Mouse (Mus musculus) lung, embryonic 16.5 days (tissue): ENCODE measurements around the gene Rpa3. TPM values are rescaled to one million over a fixed set of nuclear protein-coding genes. Genes with fewer than 3 reads are reported as not detected.

Experiments used
- ATAC-seq: fragments of 200-750 bp; cut with Nextera tagmentation; 2 replicates; pipeline ENCODE4 v1.8.0; 2017; ENCODE audit warnings: low read depth, mild to moderate bottlenecking, moderate library complexity
- H3K27ac ChIP-seq: fragments of 300-500 bp; sonication (generic); 2 replicates; pipeline ENCODE4 v1.5.1; 2014; ENCODE audit warnings: mild to moderate bottlenecking, control low read depth, low read length
- H3K27me3 ChIP-seq: fragments of 300-500 bp; sonication (generic); 2 replicates; pipeline ENCODE4 v1.6.1; 2014; ENCODE audit warnings: low read depth, low read length, mixed read lengths; ENCODE audit not compliant: control insufficient read depth, insufficient read depth
- H3K36me3 ChIP-seq: fragments of 300-500 bp; sonication (generic); 2 replicates; pipeline ENCODE4 v1.6.1; 2014; ENCODE audit warnings: low read length; ENCODE audit not compliant: control insufficient read depth, insufficient read depth
- H3K4me1 ChIP-seq: fragments of 300-500 bp; sonication (generic); replicated peaks from 2 replicates; pipeline ENCODE4 v1.6.1; 2014; ENCODE audit warnings: low read length, mixed read lengths; ENCODE audit not compliant: control insufficient read depth, insufficient read depth
- H3K4me2 ChIP-seq: fragments of 300-500 bp; sonication (generic); 2 replicates; pipeline ENCODE4 v1.6.1; 2014; ENCODE audit warnings: low read depth, low read length, control low read depth
- H3K4me3 ChIP-seq: fragments of 300-500 bp; sonication (generic); 2 replicates; pipeline ENCODE4 v1.5.1; 2014; ENCODE audit warnings: mild to moderate bottlenecking, low read length, control low read depth
- H3K9ac ChIP-seq: fragments of 300-500 bp; sonication (generic); 2 replicates; pipeline ENCODE4 v1.6.1; 2014; ENCODE audit warnings: low read length, control low read depth
- H3K9me3 ChIP-seq: fragments of 300-500 bp; sonication (generic); 2 replicates; pipeline ENCODE4 v1.6.1; 2016; ENCODE audit warnings: low read length; ENCODE audit not compliant: control insufficient read depth
- WGBS: fragments of 180-500 bp; shearing (Covaris S2); extraction: QIAGEN DNeasy Blood & Tissue Kit; methylation state at CpG from one replicate; pipeline ENCODE4 v1.1.7; 2014; 5-methylcytosine and 5-hydroxymethylcytosine counted together
- polyA plus RNA-seq: library from polyadenylated mRNA; unstranded; fragments of >200 nt; fragmentation: Nextera tagmentation; extraction: Ambion mirVana; gene quantifications from 2 replicates; pipeline ENCODE4 v1.2.1, GENCODE M21; 2015

Rpa3 gene
- polyA plus RNA-seq, 1 experiment from 2014 or later = 165 TPM

DNA sequence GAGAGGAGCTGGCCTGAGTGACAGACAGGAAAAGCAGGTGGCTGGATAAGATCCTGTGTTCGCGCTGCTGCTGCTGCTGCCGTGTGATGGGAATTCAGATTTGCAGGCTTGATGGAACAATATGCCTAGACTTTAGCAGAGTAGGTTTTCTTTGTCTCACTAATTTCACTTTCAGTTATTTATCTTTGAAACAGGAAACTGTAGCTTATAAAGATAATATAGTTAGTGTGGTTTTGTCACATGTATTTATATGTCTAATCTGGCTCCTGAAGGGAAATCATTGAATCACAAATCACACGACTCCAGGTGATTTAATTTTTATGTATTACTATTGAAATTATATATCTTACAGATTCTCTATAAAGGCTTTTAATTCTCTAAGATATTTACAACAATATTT lies 24.3 kb upstream of the Rpa3 start:
- Histone ChIP-seq H3K27ac (no peak overlapping the region), H3K4me2 (no peak overlapping the region)
- WGBS = 77% methylated on average over 4 of the region's 4 CpGs

DNA sequence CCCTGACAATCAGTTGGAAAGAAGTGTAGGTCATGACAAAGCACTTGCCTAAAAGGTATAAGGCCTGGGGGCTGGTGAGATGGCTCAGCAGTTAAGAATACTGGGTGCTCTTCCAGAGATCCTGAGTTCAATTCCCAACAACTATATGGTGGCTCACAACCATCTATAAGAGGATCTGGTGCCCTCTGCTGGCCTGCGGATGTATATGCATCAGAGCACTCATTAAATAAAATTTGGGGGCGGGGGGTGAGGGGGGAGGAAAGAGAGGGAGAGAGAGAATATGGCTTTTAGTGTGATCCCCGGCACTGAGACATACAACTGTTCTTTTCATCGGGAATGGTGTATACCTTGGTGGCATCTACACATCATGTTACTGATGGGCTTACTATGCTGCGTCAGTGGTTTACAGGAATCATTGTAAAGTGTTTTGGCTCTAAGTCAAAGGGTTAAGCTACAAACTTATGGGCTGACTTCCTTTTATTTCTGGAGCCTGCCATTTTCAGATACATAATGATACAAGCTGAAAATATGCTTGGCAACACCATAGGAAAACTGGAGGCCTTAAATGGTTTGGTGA lies 19.5 kb upstream of the Rpa3 start:
- no peaks in the 10 kb centered on the region; the same call in 1 of the 2 replicates for H3K9me3 ChIP-seq
- H3K27me3 ChIP-seq = no peaks in the 10 kb centered on the region
- H3K27ac ChIP-seq = no peak overlapping the region
- no peak overlapping the region for H3K9ac ChIP-seq
- no peaks in the 10 kb centered on the region for H3K4me1 ChIP-seq
- no peak overlapping the region for H3K4me2 ChIP-seq
- no peak for ATAC-seq
- WGBS = 80% methylated on average over 5 of the region's 5 CpGs
- peaks cover 3% of the 10 kb centered on the region; the same call in 1 of the 2 replicates for H3K36me3 ChIP-seq
- H3K4me3 ChIP-seq = no peak overlapping the region

More for the DNA sequence above, 24.3 kb upstream of the Rpa3 start:
- Histone ChIP-seq H3K9ac (no peak overlapping the region), H3K4me3 (no peak overlapping the region), H3K27me3 (no peaks in the 10 kb centered on the region), H3K9me3 (no peaks in the 10 kb centered on the region; the same call in 1 of the 2 replicates), H3K4me1 (0 out of 2 replicates have a peak, but pooled peaks cover 4% of the 10 kb centered on the region), H3K36me3 (peaks cover 5% of the 10 kb centered on the region; the same call in 1 of the 2 replicates)
- ATAC-seq = no peak

DNA sequence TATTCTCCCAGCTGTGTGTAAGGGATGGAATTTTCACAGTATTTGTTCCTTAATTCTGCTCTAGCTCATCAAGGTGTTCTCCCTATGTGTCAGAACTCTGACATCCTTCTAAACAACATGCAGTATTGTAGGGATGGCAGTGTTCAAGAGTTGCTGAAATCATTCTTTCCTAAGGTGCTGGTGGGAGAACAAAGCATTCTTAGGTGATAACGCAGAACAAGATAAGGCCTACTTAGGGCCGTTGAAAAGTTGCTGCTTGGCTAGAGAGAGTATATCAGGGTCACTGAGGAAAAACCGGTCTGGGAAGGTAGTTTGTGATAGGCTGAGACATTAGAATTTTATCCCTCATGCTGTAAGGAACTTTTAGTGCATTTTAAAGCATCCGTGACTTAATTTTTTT lies 17.5 kb upstream of the Rpa3 start:
- no peak overlapping the region for H3K4me3 ChIP-seq
- no peaks in the 10 kb centered on the region for H3K27me3 ChIP-seq
- no peak overlapping the region for H3K27ac ChIP-seq
- ATAC-seq = peak; percentile 57; the same call in 1 of the 2 replicates
- no peak overlapping the region for H3K9ac ChIP-seq
- no peak overlapping the region for H3K4me2 ChIP-seq
- no peaks in the 10 kb centered on the region for H3K4me1 ChIP-seq
- peaks cover 3% of the 10 kb centered on the region; the same call in 1 of the 2 replicates for H3K36me3 ChIP-seq
- H3K9me3 ChIP-seq = no peaks in the 10 kb centered on the region; the same call in 1 of the 2 replicates
- 42% methylated on average over 4 of the region's 4 CpGs for WGBS

DNA sequence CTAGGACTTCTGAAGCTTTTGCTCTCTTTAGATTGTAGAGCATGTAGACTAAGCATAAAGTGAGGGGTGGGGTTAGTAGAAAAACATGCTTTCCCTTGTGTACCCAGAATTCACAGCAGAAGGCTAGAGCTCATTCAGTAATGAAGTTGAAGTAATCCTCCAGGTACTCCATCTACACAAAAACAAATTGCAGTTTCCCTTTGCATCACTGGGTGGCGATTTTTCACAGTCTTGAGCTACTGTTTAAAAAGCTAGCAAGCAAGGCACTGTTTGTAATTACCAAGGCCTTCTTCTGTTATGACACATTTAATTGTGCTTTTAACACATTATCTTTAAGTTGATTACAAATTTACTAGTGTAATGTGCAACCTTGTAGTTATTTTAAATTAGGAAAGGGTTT lies 16.1 kb upstream of the Rpa3 start:
- H3K4me3 ChIP-seq = no peak overlapping the region
- H3K36me3 ChIP-seq = peaks cover 3% of the 10 kb centered on the region
- peak; percentile 49; the same call in 1 of the 2 replicates for ATAC-seq
- H3K4me2 ChIP-seq = no peak overlapping the region
- H3K9me3 ChIP-seq = no peaks in the 10 kb centered on the region; the same call in 1 of the 2 replicates
- no peak overlapping the region for H3K27ac ChIP-seq
- H3K9ac ChIP-seq = no peak overlapping the region
- H3K27me3 ChIP-seq = no peaks in the 10 kb centered on the region
- WGBS = 5% methylated on average over 1 of the region's 1 CpGs
- no peaks in the 10 kb centered on the region for H3K4me1 ChIP-seq

DNA sequence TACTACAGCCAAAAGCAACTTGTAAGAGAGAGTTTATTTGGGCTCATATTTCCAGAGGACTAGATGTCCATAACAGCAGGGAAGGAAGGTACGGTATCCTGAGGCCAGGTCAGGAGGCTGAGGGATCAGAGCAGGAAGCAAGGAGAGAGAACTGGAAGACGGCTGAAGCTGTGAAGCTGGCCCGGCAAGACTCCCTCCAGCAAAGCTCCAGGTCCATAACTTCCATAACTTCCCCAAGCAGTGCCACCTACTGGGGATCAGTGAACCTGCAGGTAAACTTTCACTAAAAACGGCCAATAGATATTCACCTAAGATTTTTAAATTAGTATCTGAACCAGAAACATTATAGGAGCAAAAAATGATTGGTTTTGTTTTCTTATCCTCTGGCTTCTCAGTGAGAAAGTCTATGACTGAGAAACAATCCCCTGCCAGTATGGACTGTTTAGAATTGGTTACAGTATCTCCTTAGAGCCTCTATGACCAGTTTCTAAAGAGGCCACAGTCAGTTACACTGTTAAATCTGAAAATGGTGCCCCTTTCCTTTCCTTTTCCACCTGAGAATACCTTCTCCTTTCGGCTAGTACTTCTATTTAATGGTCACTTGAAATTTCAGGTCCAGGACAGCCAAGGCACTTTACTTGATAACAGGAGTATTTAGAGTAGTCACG lies 15.5 kb upstream of the Rpa3 start:
- Histone ChIP-seq H3K36me3 (peaks cover 3% of the 10 kb centered on the region), H3K27ac (0 out of 2 replicates have a peak overlapping the region, but pooled peaks have one; percentile 6), H3K9ac (no peak overlapping the region), H3K9me3 (no peaks in the 10 kb centered on the region; the same call in 1 of the 2 replicates), H3K27me3 (no peaks in the 10 kb centered on the region), H3K4me1 (no peaks in the 10 kb centered on the region), H3K4me3 (no peak overlapping the region), H3K4me2 (no peak overlapping the region)
- ATAC-seq = 0 out of 2 replicates have a peak, but pooled peaks have one; percentile 15
- 27% methylated on average over 6 of the region's 6 CpGs for WGBS

DNA sequence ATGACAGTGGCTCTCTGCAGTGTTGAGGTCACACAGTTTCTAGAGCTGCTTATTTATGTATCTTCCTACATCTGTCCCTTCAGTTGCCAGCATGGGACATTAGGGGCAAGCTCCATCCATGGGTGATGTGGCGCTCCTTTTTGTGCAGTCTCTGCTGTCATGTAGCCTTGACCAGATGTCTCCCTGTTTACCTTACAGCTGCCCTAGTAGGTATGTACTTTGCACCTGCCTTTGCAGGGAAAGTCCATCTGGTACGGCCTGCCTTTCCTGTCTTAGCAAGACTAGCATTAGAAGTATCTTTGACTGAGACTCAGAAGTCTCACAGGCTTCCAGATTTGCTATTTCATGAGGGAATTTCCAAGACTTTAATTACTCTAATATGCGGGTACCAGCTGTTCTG lies 12.1 kb upstream of the Rpa3 start:
- no peak overlapping the region for H3K27ac ChIP-seq
- no peak overlapping the region for H3K9ac ChIP-seq
- 82% methylated on average over 3 of the region's 3 CpGs for WGBS
- H3K9me3 ChIP-seq = no peaks in the 10 kb centered on the region
- H3K36me3 ChIP-seq = no peaks in the 10 kb centered on the region; the same call in 1 of the 2 replicates
- H3K4me1 ChIP-seq = no peaks in the 10 kb centered on the region
- H3K4me2 ChIP-seq = no peak overlapping the region
- no peak for ATAC-seq
- H3K27me3 ChIP-seq = no peaks in the 10 kb centered on the region
- no peak overlapping the region for H3K4me3 ChIP-seq

DNA sequence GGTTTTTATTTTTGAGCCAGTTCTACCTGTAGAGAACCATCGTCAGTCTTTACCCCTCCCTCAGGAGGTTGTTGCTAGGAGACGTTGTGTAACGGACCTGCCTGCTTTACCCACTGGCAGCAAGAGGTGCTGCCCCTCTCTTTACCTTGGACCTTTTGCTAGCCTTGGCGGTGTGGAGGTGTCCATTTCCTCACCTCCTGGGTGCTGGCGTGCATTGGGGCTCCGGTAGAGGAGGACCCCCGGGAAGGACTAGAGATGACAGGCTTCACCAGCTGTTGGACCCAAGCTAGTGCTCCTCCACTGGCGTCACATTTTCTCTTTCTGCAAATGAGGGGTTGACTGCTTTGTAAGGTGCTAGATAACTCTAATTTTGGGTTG lies 683 bp upstream of the Rpa3 start:
- H3K36me3 ChIP-seq = no peaks in the 10 kb centered on the region
- H3K4me3 ChIP-seq = peak overlapping the region; percentile 92
- no peak for ATAC-seq
- peak overlapping the region; percentile 79 for H3K9ac ChIP-seq
- H3K27me3 ChIP-seq = no peaks in the 10 kb centered on the region
- H3K4me1 ChIP-seq = peaks cover 6% of the 10 kb centered on the region; the same call in 1 of the 2 replicates
- H3K9me3 ChIP-seq = no peaks in the 10 kb centered on the region
- H3K27ac ChIP-seq = peak overlapping the region; percentile 81; the same call in 1 of the 2 replicates
- 1% methylated on average over 8 of the region's 8 CpGs for WGBS
- peak overlapping the region; percentile 93 for H3K4me2 ChIP-seq

DNA sequence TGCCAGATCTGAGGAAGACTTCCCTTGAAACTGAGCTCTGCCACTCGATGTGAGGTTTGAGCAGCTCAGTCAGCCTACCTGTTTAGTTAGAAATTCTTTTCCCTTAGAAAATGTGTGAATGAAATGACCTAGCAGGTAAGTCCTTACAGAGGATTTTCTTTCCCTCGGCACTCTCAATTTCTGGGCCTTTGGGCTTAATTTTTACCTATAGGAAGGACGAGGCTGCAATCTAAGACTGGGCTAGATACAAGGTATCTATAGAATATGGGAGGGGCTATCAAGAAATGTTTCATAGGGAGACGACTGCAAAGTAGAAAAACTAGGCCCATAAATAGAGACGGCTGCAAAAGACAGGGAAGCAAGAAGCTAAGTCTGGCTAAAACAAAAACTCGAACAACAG lies 657 bp downstream of the Rpa3 start:
- 9% methylated on average over 6 of the region's 6 CpGs for WGBS
- no peak for ATAC-seq
- H3K27me3 ChIP-seq = no peaks in the 10 kb centered on the region
- peak overlapping the region; percentile 92 for H3K9ac ChIP-seq
- H3K36me3 ChIP-seq = peaks cover 4% of the 10 kb centered on the region; the same call in 1 of the 2 replicates
- H3K4me1 ChIP-seq = peaks cover 6% of the 10 kb centered on the region; the same call in 1 of the 2 replicates
- H3K27ac ChIP-seq = peak overlapping the region; percentile 70
- no peaks in the 10 kb centered on the region for H3K9me3 ChIP-seq
- peak overlapping the region; percentile 91 for H3K4me2 ChIP-seq
- H3K4me3 ChIP-seq = peak overlapping the region; percentile 92

DNA sequence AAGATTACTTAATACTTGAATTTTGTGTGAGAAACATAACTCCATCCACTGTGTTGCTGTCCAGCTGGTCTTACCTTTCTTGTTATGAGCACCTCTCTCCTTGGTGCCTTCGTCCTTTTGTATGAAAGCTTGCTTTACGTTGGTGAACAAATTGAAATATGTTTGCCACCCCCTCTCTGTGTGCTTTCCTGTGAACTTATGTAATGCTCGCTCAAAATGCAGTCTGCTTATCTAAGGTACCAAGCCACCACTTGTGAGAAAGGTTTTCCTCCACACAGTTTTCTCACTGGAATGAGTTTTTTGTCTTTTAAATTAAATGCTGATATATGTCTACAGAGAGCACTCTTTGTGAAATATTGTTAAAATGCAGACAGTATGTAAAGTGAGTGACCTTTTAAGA lies 30.4 kb downstream of the Rpa3 start:
- H3K9ac ChIP-seq = no peak overlapping the region
- ATAC-seq = no peak
- H3K4me2 ChIP-seq = no peak overlapping the region
- H3K27ac ChIP-seq = no peak overlapping the region
- H3K4me1 ChIP-seq = no peaks in the 10 kb centered on the region
- no peaks in the 10 kb centered on the region for H3K9me3 ChIP-seq
- H3K4me3 ChIP-seq = no peak overlapping the region
- WGBS = 81% methylated on average over 3 of the region's 3 CpGs
- H3K36me3 ChIP-seq = peaks cover 14% of the 10 kb centered on the region; the same call in 1 of the 2 replicates
- no peaks in the 10 kb centered on the region for H3K27me3 ChIP-seq
